Mouse (Mus musculus): ENCODE results near the gene Nrf1.
A peak's percentile ranks its signal among the peaks of the same experiment; 100 is the strongest.

Nrf1 gene

DNA sequence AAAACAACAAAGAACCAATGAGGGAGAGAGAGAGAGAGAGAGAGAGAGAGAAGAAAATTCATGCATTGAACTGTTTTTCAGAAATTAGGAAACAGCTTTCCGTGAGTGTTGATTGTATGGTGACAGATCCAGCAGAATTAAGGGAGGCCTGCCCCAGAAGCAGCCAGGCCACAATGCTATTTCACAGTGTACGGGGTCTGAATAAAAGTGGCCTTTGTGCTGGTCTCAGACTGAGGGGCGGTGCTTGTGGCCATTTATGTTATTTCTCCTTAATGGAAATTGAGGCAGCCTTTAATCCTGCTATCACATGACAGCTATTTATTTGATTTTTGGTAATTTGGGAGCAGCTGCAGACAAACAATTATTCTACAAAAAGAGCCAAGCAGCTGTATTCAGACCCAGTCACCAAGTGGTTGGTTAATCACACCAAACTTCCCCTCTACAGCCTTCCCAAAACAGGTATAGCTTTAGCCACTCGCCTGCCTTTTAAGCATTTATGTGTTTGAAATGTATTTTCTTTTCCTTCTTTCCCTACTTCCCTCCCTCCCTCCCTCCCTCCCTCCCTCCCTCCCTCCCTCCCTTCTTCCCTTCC, 31.2 kb downstream of the Nrf1 start:
- DNase-seq (ENCODE audit: low read depth, low spot score), result peak; percentile 36

DNA sequence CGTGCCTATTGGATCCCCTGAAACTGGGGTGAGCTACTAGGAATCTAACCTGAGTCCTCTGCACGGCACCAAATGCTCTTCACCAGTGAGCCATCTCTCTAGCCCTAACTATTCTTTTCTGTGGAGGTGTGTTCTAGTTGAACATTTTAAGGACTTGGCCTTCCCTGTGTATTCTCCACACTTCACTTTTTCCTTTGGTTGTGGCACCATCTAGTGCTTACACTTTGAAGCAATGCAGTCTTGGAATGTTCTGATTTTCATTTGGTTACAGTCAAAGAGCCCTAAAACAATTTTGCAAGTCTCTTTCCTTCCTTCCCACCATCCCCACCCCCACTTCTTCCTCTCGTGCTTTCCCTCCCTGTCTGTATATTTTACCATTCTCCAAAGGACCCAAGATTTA, 33.6 kb downstream of the Nrf1 start:
- peak; percentile 10 for DNase-seq (ENCODE audit: low read depth, low spot score)

DNA sequence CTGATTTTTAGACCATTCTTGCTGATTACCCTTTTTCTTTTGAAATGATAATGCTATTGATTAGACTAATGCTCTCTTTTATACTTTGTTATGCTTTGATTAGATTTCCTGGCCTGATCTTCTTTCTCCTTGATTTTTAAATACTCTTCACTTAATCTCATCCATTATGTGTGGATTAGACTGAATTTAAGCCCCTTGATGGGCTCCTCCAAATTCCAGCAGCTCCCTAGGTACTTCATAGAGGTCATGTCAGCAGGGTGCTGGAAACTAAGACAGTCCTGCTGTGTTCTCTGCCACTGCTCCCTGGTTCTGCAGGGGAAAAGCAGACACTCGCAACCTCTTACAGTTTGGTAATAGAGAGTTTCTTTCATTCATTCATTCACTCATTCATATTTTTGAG, 35.5 kb downstream of the Nrf1 start:
- no peak for DNase-seq (ENCODE audit: low read depth, low spot score)

DNA sequence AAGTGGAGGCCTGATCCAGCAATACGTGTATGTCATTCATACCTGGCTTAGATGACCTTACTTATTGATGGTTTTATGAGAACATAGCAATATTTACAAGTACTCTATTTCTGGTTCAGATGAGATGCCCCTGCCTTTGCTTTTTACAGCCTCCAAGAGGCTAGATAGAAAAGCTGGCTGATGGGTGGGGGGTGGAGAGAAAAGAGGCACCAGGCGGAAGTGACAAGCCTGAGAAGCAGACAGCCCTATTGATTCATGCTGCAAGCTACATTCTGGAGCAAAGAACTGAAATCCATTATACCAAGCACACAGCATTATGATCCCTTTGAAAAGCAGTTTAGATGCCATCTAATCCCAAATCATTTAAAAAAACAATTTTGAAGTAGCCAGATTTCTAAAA, 37.6 kb downstream of the Nrf1 start:
- no peak for DNase-seq (ENCODE audit: low read depth, low spot score)

- DNase-seq (ENCODE audit: low read depth, low spot score), result no peak
Measured at GRCm38 (mm10) chr6:30091221-30091620, 43.4 kb downstream of the Nrf1 start.

- DNase-seq (ENCODE audit: low read depth, low spot score), result no peak
Measured at GRCm38 (mm10) chr6:30092816-30093215, 45.0 kb downstream of the Nrf1 start.

DNA sequence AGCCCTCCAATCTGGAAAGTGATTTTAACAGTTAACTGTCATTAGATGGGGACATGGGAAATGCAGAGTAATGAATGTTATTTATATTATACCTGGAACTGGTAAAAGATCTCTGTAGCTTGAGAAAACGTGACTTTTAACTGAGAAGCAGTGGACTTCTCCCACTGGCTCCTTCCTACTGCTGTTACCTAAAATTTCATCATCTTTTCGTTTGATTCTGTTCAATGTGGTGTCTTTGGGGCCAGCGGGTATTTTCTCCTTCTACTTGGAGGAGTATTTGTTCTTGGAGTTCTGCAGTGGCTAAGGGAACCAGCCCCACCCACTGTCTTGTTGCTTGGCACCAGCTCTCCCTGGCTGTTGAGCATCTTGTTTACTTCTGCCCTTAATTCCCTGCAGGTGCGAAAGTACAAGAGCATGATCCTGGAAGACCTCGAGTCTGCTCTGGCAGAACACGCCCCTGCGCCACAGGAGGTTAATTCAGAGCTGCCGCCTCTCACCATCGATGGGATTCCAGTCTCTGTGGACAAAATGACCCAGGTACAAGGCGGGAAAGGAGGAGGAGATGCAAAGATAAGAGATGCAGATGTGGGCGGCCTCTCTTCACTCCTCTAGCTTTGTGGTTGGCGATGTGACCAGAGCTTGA, 54.1 kb downstream of the Nrf1 start:
- DNase-seq (ENCODE audit: low read depth, low spot score), result no peak

DNA sequence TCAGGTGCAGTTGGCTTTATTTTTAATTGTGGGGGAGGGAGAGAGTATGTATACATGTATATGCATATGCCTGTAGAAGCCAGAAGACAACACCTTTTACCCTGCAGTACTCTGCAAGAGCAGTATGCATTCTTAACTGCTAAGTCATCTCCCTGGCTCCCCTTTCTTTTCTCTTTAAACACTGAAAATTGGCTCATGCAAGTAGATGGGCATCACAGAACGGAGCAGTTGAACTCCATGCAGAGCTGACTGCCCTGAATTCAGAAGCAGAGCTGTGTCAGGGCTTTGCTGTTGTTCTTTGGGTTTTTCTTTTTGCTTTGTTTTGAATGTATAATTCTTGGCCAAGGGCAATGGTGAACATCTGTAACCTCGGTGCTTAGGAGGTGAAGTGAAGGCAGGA, 58.3 kb downstream of the Nrf1 start:
- no peak for DNase-seq (ENCODE audit: low read depth, low spot score)

DNA sequence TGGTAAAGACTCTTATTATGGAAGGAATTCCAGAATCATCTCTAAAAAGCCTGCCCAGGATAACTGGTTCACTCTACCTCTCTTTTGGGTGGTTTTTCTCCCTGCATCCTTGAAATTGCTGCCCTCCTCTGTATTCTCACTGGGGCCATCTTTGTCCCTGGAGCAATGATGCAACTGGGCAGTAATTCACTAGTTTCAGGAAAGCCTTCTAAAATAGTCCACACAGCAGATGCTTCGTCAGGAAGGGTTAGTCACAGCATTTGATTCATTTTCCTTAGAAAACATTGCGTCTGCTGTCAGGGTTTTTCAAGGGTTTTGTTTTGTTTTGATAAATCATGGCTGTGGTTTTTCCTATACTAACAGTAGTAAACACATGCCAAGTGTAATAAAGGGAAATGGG, 59.7 kb downstream of the Nrf1 start:
- DNase-seq (ENCODE audit: low read depth, low spot score), result no peak

GRCm38 (mm10) chr6:30109820-30110502, 62.2 kb downstream of the Nrf1 start:
- DNase-seq (ENCODE audit: low read depth, low spot score), result no peak

DNA sequence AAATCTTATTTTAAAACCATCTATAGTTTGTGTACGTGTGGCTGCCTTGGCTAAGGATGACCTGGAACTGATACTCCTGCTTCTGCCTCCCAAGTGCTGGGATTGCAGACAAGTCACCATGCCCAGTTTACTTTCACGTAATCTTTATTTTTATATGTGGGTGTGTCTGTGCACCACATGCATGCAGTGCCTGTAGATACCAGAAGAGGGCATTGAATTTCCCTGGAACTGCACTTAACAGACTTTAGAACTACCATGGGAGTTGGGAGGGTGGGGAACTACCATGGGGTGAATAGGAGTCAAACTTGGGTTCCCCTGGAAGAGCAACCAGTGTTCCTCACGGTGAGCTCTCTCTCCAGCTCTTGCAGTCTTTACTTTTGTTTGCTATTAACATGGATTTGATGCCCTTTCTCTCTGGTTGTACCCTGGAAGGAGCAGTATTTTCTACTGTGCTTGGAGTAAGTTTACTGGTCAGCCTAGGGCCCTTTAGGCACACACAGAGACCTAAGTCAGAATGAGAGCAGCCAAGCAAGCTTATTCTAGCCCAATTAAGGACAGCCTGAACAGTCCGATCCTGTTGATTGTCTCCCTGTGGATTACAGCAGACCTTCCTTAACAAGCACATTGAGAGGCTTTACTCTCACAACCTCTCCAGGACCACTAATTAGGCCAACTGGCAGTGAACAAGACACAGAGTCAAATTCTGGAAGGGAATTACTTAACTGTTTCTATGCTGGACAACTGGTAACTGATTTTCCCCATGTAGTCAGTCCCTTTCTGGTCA, 64.8 kb downstream of the Nrf1 start:
- DNase-seq (ENCODE audit: low read depth, low spot score), result no peak

GRCm38 (mm10) chr6:30114101-30114500, 66.3 kb downstream of the Nrf1 start:
- DNase-seq (ENCODE audit: low read depth, low spot score), result no peak

DNA sequence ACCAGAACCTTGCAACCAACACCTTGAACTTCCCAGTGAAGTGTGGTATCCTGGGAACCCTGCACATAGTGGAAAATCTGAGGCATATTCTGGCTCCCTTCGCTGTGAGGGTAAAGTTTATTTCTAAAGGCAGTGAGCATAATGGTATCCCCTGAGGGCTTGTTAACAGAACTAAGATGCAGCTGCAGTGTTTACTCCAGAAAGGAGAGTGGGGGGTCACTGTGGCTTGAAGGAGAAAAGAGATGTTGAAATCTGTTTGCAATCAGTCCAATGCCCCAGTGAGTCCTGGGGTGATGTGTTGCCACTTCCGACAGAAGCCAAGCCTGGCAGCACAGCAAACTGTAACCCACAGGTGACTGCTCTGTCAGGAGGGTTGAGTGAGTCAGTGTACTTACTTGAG, 73.4 kb downstream of the Nrf1 start:
- peak; percentile 14 for DNase-seq (ENCODE audit: low read depth, low spot score)

DNA sequence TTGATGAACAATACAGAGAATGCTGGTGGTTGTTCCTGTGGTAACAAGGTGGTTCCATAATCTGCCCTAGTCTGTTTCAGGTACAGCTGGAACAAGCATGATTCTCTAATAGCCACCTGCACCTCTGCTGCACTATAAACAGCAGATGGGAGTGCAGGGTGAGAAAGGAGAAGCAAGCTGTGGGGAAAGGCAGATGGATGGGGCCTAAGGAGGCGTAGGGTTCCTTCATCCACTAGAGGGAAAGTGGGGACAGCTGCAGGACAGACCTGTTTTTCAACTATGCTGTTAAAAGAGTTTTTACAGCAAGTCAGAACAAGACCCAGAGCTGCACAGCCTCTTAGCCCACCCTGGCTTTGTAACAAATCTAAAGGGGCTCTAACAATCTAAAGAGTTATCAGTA, 73.8 kb downstream of the Nrf1 start:
- peak; percentile 35 for DNase-seq (ENCODE audit: low read depth, low spot score)

- no peak for DNase-seq (ENCODE audit: low read depth, low spot score)
Measured at GRCm38 (mm10) chr6:30123391-30123790, 75.6 kb downstream of the Nrf1 start.

- no peak for DNase-seq (ENCODE audit: low read depth, low spot score)
Measured at GRCm38 (mm10) chr6:30126060-30126459, 78.3 kb downstream of the Nrf1 start.

GRCm38 (mm10) chr6:30126766-30127165, 79.0 kb downstream of the Nrf1 start:
- no peak for DNase-seq (ENCODE audit: low read depth, low spot score)

- DNase-seq (ENCODE audit: low read depth, low spot score), result no peak
Measured at GRCm38 (mm10) chr6:30132399-30132798, 84.6 kb downstream of the Nrf1 start.

DNA sequence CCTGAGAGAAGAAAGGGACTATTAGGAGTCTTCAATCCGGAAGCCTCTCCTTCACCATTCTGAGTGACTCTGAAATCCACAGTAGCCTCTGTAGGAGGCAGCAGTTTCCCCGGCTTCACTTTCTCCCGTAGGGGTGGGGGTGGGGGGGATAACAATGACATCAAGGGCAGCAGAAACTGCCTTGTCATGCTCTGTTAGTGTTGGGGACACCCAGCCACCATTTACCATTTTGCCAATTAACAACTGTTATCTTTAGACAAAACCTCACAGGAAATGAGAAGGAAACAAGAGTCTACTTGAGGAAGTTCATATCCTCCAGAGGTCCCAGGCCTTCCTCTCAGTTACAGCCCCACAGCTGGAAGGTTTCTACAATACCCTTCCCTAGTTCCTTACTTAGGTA, 87.8 kb downstream of the Nrf1 start:
- no peak for DNase-seq (ENCODE audit: low read depth, low spot score)

DNA sequence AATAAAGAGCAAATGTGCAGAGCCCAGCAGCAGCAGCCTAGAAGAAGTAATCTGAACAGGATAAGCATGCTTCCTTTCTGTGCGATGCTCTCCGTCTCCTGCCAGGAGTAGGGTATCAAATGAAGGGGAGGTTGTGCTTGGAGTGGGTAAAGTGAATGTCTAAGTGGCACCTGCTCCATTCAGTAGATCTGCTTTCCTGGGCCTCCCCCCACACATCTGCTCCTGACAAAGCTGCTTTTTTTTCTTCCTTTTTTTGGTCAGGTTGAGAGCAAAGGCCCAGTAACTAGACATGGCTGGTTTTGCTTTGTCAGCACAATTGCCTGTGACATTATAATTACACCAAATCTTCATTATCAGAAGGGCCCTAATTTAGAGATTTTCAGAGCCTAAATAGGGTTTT, 89.4 kb downstream of the Nrf1 start:
- DNase-seq (ENCODE audit: low read depth, low spot score), result no peak

GRCm38 (mm10) chr6:30139329-30140045, 91.7 kb downstream of the Nrf1 start:
- DNase-seq (ENCODE audit: low read depth, low spot score), result no peak

GRCm38 (mm10) chr6:30143263-30143662, 95.5 kb downstream of the Nrf1 start:
- DNase-seq (ENCODE audit: low read depth, low spot score), result no peak

All from forelimb bud, embryonic 11.5 days (tissue).